Mouse (Mus musculus): ENCODE data around the gene Ccdc69. TPM values are rescaled to one million over a fixed set of nuclear protein-coding genes. Genes with fewer than 3 reads are reported as not detected.
"Not testable (repeated sequence)": the region's sequence is repeated elsewhere in the genome, so short reads cannot be mapped to it uniquely, and the experiment has no call there.

The Ccdc69 gene
- polyA plus RNA-seq, 1 experiment = 0.11 TPM

DNA sequence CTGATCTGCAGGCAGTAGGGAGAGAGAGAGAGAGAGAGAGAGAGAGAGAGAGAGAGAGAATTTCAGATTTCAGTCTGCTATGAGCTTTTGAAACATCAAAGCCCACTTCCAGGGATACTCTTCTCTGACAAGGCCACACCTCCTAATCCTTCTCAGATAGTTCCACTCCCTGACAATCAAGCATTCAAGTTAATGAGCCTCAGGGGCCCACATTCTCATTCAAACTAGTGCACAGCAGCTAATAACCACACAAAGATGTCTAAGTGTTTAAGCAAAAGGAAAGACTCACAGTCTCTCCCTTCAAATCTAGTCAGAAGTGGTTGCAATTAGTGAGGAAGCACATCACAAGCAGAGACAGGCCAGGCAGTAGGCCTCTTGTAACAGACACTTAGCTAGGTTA, 42.3 kb upstream of the Ccdc69 start:
- no peak overlapping the region for H3K4me3 ChIP-seq
- no peak overlapping the region for H3ac ChIP-seq (ENCODE audit: control insufficient read depth, insufficient read length)
- H3K36me3 ChIP-seq (ENCODE audit: control insufficient read depth, insufficient read depth) = no peaks in the 10 kb centered on the region
- no peaks in the 10 kb centered on the region for H3K27me3 ChIP-seq (ENCODE audit: control insufficient read depth, insufficient read depth, insufficient read length)
- H3K79me2 ChIP-seq (ENCODE audit: control insufficient read depth, insufficient read depth) = no peaks in the 10 kb centered on the region
- H3K4me2 ChIP-seq (ENCODE audit: low read depth) = no peak overlapping the region
- TF ChIP-seq MYOG (IDR thresholded peaks at IDR 0.05; ENCODE audit: control insufficient read depth in 1 of 3, insufficient read depth in 1 of 3, insufficient read length in 2 of 3, low read depth in 2 of 3) (no peak), E2F4 (IDR thresholded peaks at IDR 0.05; ENCODE audit: insufficient read depth) (no peak), CEBPB (IDR thresholded peaks at IDR 0.05; ENCODE audit: insufficient read depth, poor library complexity, severe bottlenecking) (no peak), MAX (IDR thresholded peaks at IDR 0.05; ENCODE audit: low read depth) (no peak), REST (IDR thresholded peaks at IDR 0.05; ENCODE audit: insufficient read depth, insufficient read length) (no peak), TCF12 (IDR thresholded peaks at IDR 0.05; ENCODE audit: insufficient read depth, poor library complexity, severe bottlenecking) (no peak), POLR2AphosphoS2 (IDR thresholded peaks at IDR 0.05; ENCODE audit: insufficient read length, low read depth) (no peak), TCF3 (IDR thresholded peaks at IDR 0.05; ENCODE audit: insufficient read length, low read depth) (no peak), SRF (IDR thresholded peaks at IDR 0.05; ENCODE audit: control insufficient read depth, insufficient read length, low read depth) (no peak), MYOD1 (IDR thresholded peaks at IDR 0.05; ENCODE audit: control insufficient read depth in 1 of 3, insufficient read length in 2 of 3, low read depth in 2 of 3) (no peak), USF1 (IDR thresholded peaks at IDR 0.05; ENCODE audit: low read depth) (no peak), POLR2A (IDR thresholded peaks at IDR 0.05; ENCODE audit: insufficient read length, low read depth) (no peak)

DNA sequence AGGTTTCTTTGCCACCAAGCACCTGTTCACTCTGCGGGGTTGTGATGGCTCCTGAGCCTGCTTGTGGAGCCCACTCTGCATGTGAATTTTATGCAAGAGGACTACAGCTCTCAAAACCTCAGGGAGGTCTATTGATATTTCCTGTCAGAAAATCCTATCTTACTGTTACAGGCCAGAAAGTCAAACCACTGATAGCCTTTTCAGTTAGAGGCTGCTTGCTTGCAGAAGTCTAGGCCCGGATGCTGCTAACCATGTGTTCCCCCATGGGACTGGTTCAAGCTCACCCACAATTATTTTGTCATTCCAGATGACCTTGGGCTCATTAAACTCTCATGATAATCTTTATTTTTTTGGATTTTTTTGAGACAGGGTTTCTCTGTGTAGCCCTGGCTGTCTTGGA, 39.1 kb upstream of the Ccdc69 start:
- H3K4me3 ChIP-seq = no peak overlapping the region
- H3K79me2 ChIP-seq (ENCODE audit: control insufficient read depth, insufficient read depth) = no peaks in the 10 kb centered on the region
- TF ChIP-seq CEBPB (IDR thresholded peaks at IDR 0.05; ENCODE audit: insufficient read depth, poor library complexity, severe bottlenecking) (no peak), USF1 (IDR thresholded peaks at IDR 0.05; ENCODE audit: low read depth) (no peak), REST (IDR thresholded peaks at IDR 0.05; ENCODE audit: insufficient read depth, insufficient read length) (no peak), SRF (IDR thresholded peaks at IDR 0.05; ENCODE audit: control insufficient read depth, insufficient read length, low read depth) (no peak), MYOG (IDR thresholded peaks at IDR 0.05; ENCODE audit: control insufficient read depth in 1 of 3, insufficient read depth in 1 of 3, insufficient read length in 2 of 3, low read depth in 2 of 3) (no peak), TCF12 (IDR thresholded peaks at IDR 0.05; ENCODE audit: insufficient read depth, poor library complexity, severe bottlenecking) (no peak), TCF3 (IDR thresholded peaks at IDR 0.05; ENCODE audit: insufficient read length, low read depth) (no peak), MAX (IDR thresholded peaks at IDR 0.05; ENCODE audit: low read depth) (no peak), MYOD1 (IDR thresholded peaks at IDR 0.05; ENCODE audit: control insufficient read depth in 1 of 3, insufficient read length in 2 of 3, low read depth in 2 of 3) (no peak), POLR2A (IDR thresholded peaks at IDR 0.05; ENCODE audit: insufficient read length, low read depth) (no peak), E2F4 (IDR thresholded peaks at IDR 0.05; ENCODE audit: insufficient read depth) (no peak), POLR2AphosphoS2 (IDR thresholded peaks at IDR 0.05; ENCODE audit: insufficient read length, low read depth) (no peak)
- H3K27me3 ChIP-seq (ENCODE audit: control insufficient read depth, insufficient read depth, insufficient read length) = no peaks in the 10 kb centered on the region
- H3K36me3 ChIP-seq (ENCODE audit: control insufficient read depth, insufficient read depth) = no peaks in the 10 kb centered on the region
- no peak overlapping the region for H3K4me2 ChIP-seq (ENCODE audit: low read depth)
- no peak overlapping the region for H3ac ChIP-seq (ENCODE audit: control insufficient read depth, insufficient read length)

DNA sequence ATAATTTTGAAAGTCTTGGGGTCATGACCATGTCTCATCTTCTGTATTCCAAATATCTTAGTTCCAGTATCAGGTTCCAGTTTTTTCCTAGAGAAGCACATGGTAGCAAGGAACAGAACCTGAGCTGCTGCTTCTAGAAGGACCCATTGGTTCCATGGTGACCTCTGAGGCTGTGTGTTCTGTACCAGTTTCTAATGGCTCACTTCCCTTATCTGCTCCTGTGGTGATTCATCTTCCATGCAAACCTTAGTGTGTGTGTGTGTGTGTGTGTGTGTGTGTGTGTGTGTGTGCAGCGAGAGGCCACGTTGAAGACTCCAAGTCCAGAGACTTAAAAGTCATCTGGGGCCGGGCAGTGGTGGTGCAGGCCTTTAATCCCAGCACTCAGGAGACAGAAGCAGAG, 38.1 kb upstream of the Ccdc69 start:
- H3K79me2 ChIP-seq (ENCODE audit: control insufficient read depth, insufficient read depth) = no peaks in the 10 kb centered on the region
- TF ChIP-seq POLR2AphosphoS2 (IDR thresholded peaks at IDR 0.05; ENCODE audit: insufficient read length, low read depth) = no peak
- TF ChIP-seq REST (IDR thresholded peaks at IDR 0.05; ENCODE audit: insufficient read depth, insufficient read length) = no peak
- no peak for TF ChIP-seq USF1 (IDR thresholded peaks at IDR 0.05; ENCODE audit: low read depth)
- TF ChIP-seq CEBPB (IDR thresholded peaks at IDR 0.05; ENCODE audit: insufficient read depth, poor library complexity, severe bottlenecking) = no peak
- no peak for TF ChIP-seq POLR2A (IDR thresholded peaks at IDR 0.05; ENCODE audit: insufficient read length, low read depth)
- no peak for TF ChIP-seq TCF12 (IDR thresholded peaks at IDR 0.05; ENCODE audit: insufficient read depth, poor library complexity, severe bottlenecking)
- no peak for TF ChIP-seq MYOG (IDR thresholded peaks at IDR 0.05; ENCODE audit: control insufficient read depth in 1 of 3, insufficient read depth in 1 of 3, insufficient read length in 2 of 3, low read depth in 2 of 3)
- no peak for TF ChIP-seq E2F4 (IDR thresholded peaks at IDR 0.05; ENCODE audit: insufficient read depth)
- TF ChIP-seq TCF3 (IDR thresholded peaks at IDR 0.05; ENCODE audit: insufficient read length, low read depth) = no peak
- TF ChIP-seq MAX (IDR thresholded peaks at IDR 0.05; ENCODE audit: low read depth) = no peak
- TF ChIP-seq SRF (IDR thresholded peaks at IDR 0.05; ENCODE audit: control insufficient read depth, insufficient read length, low read depth) = no peak
- no peak for TF ChIP-seq MYOD1 (IDR thresholded peaks at IDR 0.05; ENCODE audit: control insufficient read depth in 1 of 3, insufficient read length in 2 of 3, low read depth in 2 of 3)
- no peak overlapping the region for H3ac ChIP-seq (ENCODE audit: control insufficient read depth, insufficient read length)
- H3K36me3 ChIP-seq (ENCODE audit: control insufficient read depth, insufficient read depth) = no peaks in the 10 kb centered on the region
- no peak overlapping the region for H3K4me3 ChIP-seq
- H3K4me2 ChIP-seq (ENCODE audit: low read depth) = no peak overlapping the region
- no peaks in the 10 kb centered on the region for H3K27me3 ChIP-seq (ENCODE audit: control insufficient read depth, insufficient read depth, insufficient read length)

DNA sequence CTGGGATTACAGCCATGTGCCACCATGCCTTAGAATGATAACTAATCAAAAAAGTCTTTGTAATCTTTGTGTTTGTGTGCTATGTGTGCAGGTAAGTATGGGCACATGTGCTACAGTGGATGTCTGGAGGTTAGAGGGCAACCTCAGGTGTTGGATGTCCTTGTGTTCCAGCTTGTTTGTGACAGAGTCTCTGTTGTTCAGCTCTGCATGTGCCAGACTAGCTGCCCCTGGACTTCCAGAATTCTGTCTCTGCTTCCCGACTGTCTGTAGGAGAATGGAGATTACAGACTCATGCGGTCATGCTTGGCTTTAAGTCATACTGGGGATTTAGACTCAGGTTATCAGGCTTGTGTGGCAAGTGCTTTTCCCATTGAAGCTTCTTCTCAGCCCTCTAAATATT, 36.4 kb upstream of the Ccdc69 start:
- H3ac ChIP-seq (ENCODE audit: control insufficient read depth, insufficient read length) = no peak overlapping the region
- H3K79me2 ChIP-seq (ENCODE audit: control insufficient read depth, insufficient read depth) = no peaks in the 10 kb centered on the region
- no peak overlapping the region for H3K4me3 ChIP-seq
- no peaks in the 10 kb centered on the region for H3K27me3 ChIP-seq (ENCODE audit: control insufficient read depth, insufficient read depth, insufficient read length)
- TF ChIP-seq SRF (IDR thresholded peaks at IDR 0.05; ENCODE audit: control insufficient read depth, insufficient read length, low read depth) (no peak), MAX (IDR thresholded peaks at IDR 0.05; ENCODE audit: low read depth) (no peak), REST (IDR thresholded peaks at IDR 0.05; ENCODE audit: insufficient read depth, insufficient read length) (no peak), E2F4 (IDR thresholded peaks at IDR 0.05; ENCODE audit: insufficient read depth) (no peak), CEBPB (IDR thresholded peaks at IDR 0.05; ENCODE audit: insufficient read depth, poor library complexity, severe bottlenecking) (no peak), POLR2AphosphoS2 (IDR thresholded peaks at IDR 0.05; ENCODE audit: insufficient read length, low read depth) (no peak), TCF12 (IDR thresholded peaks at IDR 0.05; ENCODE audit: insufficient read depth, poor library complexity, severe bottlenecking) (no peak), USF1 (IDR thresholded peaks at IDR 0.05; ENCODE audit: low read depth) (no peak), POLR2A (IDR thresholded peaks at IDR 0.05; ENCODE audit: insufficient read length, low read depth) (no peak), MYOD1 (IDR thresholded peaks at IDR 0.05; ENCODE audit: control insufficient read depth in 1 of 3, insufficient read length in 2 of 3, low read depth in 2 of 3) (no peak), MYOG (IDR thresholded peaks at IDR 0.05; ENCODE audit: control insufficient read depth in 1 of 3, insufficient read depth in 1 of 3, insufficient read length in 2 of 3, low read depth in 2 of 3) (no peak), TCF3 (IDR thresholded peaks at IDR 0.05; ENCODE audit: insufficient read length, low read depth) (no peak)
- no peaks in the 10 kb centered on the region for H3K36me3 ChIP-seq (ENCODE audit: control insufficient read depth, insufficient read depth)
- no peak overlapping the region for H3K4me2 ChIP-seq (ENCODE audit: low read depth)

DNA sequence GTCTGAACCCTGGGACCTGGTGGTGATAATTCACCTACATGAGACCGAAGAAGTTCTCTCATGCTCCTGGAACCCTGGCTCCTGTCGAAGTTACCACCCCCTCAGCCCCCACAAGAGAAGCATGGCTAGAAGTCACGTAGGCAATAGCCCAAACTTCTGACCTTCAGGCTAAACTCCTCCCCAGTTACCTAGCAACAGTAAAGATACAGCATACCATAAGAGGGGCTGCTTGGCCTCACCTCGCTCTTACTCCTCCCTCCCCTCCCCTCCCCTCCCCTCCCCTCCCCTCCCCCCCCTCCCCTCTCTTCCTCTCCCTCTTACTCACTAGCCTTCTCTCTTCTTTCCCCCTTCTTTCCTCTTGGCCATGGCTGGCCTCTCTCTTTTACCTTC, 35.9 kb upstream of the Ccdc69 start:
- H3K36me3 ChIP-seq (ENCODE audit: control insufficient read depth, insufficient read depth); H3K79me2 ChIP-seq (ENCODE audit: control insufficient read depth, insufficient read depth); H3K4me3 ChIP-seq; H3K4me2 ChIP-seq (ENCODE audit: low read depth); H3ac ChIP-seq (ENCODE audit: control insufficient read depth, insufficient read length); H3K27me3 ChIP-seq (ENCODE audit: control insufficient read depth, insufficient read depth, insufficient read length): not testable (repeated sequence)
